Mouse (Mus musculus): ENCODE data around the gene A730009L09Rik. TPM values are rescaled to one million over a fixed set of nuclear protein-coding genes. Genes with fewer than 3 reads are reported as not detected.

The A730009L09Rik gene
- polyA plus RNA-seq, 1 experiment from 2014 or later, result not detected

Other genes with a start within 250 kb of the A730009L09Rik start
- gene Mrpl39, start 220.6 kb downstream of the A730009L09Rik start, polyA plus RNA-seq (2016; fragmentation: Nextera tagmentation; extraction: Ambion mirVana), result 60.5 and 61.0 TPM in 2 replicates

Measured in forebrain, embryonic 10.5 days (tissue).